Mouse (Mus musculus) lung, embryonic 14.5 days (tissue): ENCODE measurements around the gene Got1. TPM values are rescaled to one million over a fixed set of nuclear protein-coding genes. Genes with fewer than 3 reads are reported as not detected.
"Not testable (repeated sequence)": the region's sequence is repeated elsewhere in the genome, so short reads cannot be mapped to it uniquely, and the experiment has no call there.

ENCODE experiments used
- ATAC-seq: fragments of 200-750 bp; cut with Nextera tagmentation; 2 replicates; pipeline ENCODE4 v1.8.0; 2017; ENCODE audit warnings: mild to moderate bottlenecking, moderate TSS enrichment, moderate library complexity; ENCODE audit not compliant: insufficient read depth
- DNase-seq: peaks from one replicate; pipeline ENCODE4 v3.0.0-alpha.2; 2015
- H3K27ac ChIP-seq: fragments of 300-500 bp; sonication (generic); 2 replicates; pipeline ENCODE4 v1.5.1; 2014; ENCODE audit warnings: low read depth, mild to moderate bottlenecking, moderate library complexity
- H3K27me3 ChIP-seq: fragments of 300-500 bp; sonication (generic); 2 replicates; pipeline ENCODE4 v1.6.1; 2014; ENCODE audit warnings: low read length, control low read depth; ENCODE audit not compliant: insufficient read depth
- H3K36me3 ChIP-seq: fragments of 300-500 bp; sonication (generic); 2 replicates; pipeline ENCODE4 v1.6.1; 2014; ENCODE audit warnings: control low read depth; ENCODE audit not compliant: insufficient read depth
- H3K4me1 ChIP-seq: fragments of 300-500 bp; sonication (generic); 2 replicates; pipeline ENCODE4 v1.6.1; 2014; ENCODE audit warnings: antibody characterized with exemption, control low read depth; ENCODE audit not compliant: insufficient read depth
- H3K4me2 ChIP-seq: fragments of 300-500 bp; sonication (generic); 2 replicates; pipeline ENCODE4 v1.6.1; 2014; ENCODE audit warnings: mild to moderate bottlenecking
- H3K4me3 ChIP-seq: fragments of 300-500 bp; sonication (generic); 2 replicates; pipeline ENCODE4 v1.5.1; 2014; ENCODE audit warnings: low read depth, low read length
- H3K9ac ChIP-seq: fragments of 300-500 bp; sonication (generic); 2 replicates; pipeline ENCODE4 v1.6.1; 2014
- H3K9me3 ChIP-seq: fragments of 300-500 bp; sonication (generic); 2 replicates; pipeline ENCODE4 v1.6.1; 2016; ENCODE audit warnings: low read depth, low read length, control low read depth
- CTCF ChIP-seq: IDR thresholded peaks from 2 replicates; pipeline ENCODE4 v1.5.1; 2016; ENCODE audit warnings: antibody characterized with exemption, low read depth
- WGBS: fragments of 180-500 bp; shearing (Covaris S2); extraction: QIAGEN DNeasy Blood & Tissue Kit; methylation state at CpG from one replicate; pipeline ENCODE4 v1.1.7; 2014; 5-methylcytosine and 5-hydroxymethylcytosine counted together
- polyA plus RNA-seq: library from polyadenylated mRNA; unstranded; fragments of >200 nt; fragmentation: Nextera tagmentation; extraction: Ambion mirVana; gene quantifications from 2 replicates; pipeline ENCODE4 v1.2.1, GENCODE M21; 2014

Gene Got1
- polyA plus RNA-seq, 1 experiment from 2014 or later = 19.5 TPM

DNA sequence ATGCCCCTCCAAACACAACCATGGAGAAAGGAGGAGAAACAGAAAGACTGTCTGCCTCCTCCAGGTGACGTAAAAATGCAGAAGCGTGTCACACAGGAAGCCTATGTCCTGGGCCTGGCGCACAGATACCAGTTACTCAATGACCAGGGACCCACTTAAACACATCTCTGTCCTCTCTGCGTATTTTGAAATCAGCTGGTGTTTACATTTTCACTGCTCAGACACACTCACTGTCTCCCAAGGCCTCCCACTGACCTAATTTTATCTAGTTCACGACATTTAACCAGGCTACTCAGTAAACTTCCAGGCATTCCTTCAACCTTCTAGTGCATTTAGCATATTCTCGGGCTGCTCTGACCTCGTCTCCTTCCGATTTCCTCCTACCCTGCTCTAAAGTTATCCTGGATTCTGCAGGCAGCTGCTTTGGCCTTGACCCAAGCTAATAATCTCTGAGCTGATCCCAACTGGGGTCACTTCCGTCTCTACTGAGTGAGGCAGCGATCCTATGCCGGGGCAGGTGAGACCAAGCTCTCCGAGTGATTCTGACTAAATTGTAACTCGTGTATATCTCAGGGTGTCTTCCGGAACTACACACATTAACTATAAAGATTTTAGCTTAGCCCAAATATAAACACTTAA lies 7.9 kb downstream of the Got1 start:
- DNase-seq = no peak
- Histone ChIP-seq H3K4me2 (no peak overlapping the region), H3K9ac (no peak overlapping the region)

DNA sequence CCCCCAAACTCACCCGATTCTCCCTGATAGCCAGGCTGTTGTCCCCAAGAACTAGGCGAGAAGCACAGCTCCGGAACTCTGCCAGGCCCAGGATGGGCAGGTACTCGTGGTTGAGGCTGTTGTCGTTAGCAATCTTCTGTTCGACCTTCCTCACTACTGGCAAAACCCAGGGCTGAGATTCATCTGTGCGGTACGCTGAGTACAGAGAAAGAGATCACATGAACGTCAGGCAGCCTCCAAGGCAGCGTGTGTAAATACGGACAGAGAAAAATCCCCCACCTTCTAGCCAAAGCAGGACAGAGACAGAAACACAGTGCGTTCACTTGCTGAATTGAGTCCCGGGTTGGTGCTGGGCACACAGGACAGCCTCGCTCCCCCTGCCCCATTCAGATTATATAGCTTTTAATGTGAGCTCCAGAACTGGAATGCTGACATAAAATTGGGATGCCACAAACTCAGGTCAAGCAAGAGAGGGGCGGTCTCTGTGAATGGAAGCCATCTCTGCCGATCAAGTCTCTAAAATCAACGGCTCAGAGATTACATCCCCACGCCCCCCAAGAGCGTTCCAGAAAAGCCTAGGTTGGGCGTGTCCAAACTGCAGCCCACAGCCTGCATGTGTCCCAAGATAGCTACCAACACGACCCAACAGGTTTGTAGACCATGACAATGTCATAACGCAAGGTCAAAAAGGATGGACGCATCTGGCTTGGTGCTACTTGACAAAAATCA lies 8.6 kb downstream of the Got1 start:
- no peak for DNase-seq

More for the DNA sequence above, 7.9 kb downstream of the Got1 start:
- 56% methylated on average over 14 of the region's 14 CpGs for WGBS
- Histone ChIP-seq H3K27ac (no peak overlapping the region), H3K36me3 (peaks cover 16% of the 10 kb centered on the region), H3K4me3 (no peak overlapping the region), H3K27me3 (no peaks in the 10 kb centered on the region), H3K9me3 (no peaks in the 10 kb centered on the region), H3K4me1 (no peaks in the 10 kb centered on the region; the same call in 1 of the 2 replicates)
- ATAC-seq = no peak
- TF ChIP-seq CTCF = no peak

DNA sequence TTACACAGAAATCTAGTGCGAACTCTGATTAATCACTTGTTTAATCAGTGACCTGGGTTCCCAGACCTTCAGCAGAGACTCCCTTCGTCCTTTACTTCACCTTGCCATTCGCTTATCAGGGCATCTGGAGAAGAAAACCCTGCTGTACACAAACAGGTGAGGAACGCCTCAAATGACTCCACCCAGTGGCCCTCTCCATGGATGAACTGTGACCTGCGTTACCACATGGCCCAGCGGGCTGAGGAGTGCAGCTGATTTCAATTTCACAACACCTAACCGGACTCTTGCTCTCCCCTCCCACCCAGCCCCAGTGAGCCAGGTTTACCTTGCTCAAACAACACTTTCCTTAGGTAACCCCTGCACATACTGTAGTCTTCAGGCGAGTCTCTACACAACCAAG lies 10.5 kb downstream of the Got1 start:
- Histone ChIP-seq H3K4me2 (no peak overlapping the region), H3K4me1 (no peaks in the 10 kb centered on the region; the same call in 1 of the 2 replicates), H3K27ac (no peak overlapping the region), H3K36me3 (peaks cover 20% of the 10 kb centered on the region), H3K4me3 (no peak overlapping the region), H3K9ac (no peak overlapping the region), H3K9me3 (no peaks in the 10 kb centered on the region), H3K27me3 (no peaks in the 10 kb centered on the region)
- no peak for TF ChIP-seq CTCF
- WGBS = 87% methylated on average over 8 of the region's 8 CpGs
- ATAC-seq (no peak), DNase-seq (no peak)

More for the DNA sequence above, 8.6 kb downstream of the Got1 start:
- no peak overlapping the region for H3K9ac ChIP-seq
- no peak overlapping the region for H3K4me2 ChIP-seq
- no peaks in the 10 kb centered on the region for H3K27me3 ChIP-seq
- WGBS = 89% methylated on average over 23 of the region's 23 CpGs
- H3K9me3 ChIP-seq = no peaks in the 10 kb centered on the region
- no peak for ATAC-seq
- peaks cover 20% of the 10 kb centered on the region for H3K36me3 ChIP-seq
- no peak for TF ChIP-seq CTCF
- no peak overlapping the region for H3K27ac ChIP-seq
- H3K4me1 ChIP-seq = no peaks in the 10 kb centered on the region; the same call in 1 of the 2 replicates
- H3K4me3 ChIP-seq = no peak overlapping the region

DNA sequence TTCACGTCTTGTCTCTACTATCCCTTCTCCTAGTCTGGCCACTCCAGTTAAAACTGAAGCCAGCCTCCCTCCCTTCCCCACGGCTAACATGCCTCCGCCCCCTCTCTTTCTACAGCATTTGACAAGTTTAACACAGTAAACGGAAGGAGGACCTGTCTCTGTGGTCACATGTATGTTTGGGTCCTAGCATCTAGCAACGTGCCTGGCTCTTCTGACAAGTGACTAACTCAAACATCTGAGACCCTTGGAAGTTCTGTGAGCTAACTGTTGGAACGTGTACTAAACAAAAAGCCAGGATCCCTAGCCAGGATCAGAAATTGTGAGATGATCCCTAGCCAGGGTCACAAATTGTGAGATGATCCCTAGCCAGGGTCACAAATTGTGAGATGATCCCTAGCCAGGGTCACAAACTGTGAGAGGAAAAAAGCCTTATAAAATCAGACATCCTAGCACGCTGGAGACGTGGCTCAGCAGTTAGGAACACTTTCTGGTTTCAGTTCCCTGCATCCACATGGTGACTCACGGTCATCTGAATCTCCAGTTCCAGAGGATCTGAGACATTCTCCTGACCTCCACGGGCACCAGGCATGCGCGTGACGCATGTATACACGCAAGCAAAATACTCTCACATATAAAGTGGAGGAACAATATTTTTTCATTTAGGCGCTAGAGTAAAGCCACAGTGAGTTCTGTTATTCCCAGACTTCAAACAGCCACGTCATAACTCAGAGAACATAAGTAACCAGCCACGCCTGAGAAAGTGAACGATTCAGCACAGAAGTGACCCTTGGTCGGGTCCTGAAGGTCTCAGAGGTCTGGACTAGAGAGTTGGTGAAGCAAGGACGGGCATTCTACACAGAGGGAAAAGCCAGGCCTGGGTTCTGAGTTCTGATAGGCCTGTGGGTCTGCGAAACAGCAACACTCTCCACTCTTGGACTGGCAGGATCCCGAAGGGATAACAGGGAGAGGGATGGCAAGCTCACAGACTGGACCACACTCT lies 12.5 kb downstream of the Got1 start:
- H3K4me1 ChIP-seq = no peaks in the 10 kb centered on the region; the same call in 1 of the 2 replicates
- H3K4me3 ChIP-seq = no peak overlapping the region
- H3K27me3 ChIP-seq = no peaks in the 10 kb centered on the region
- no peak overlapping the region for H3K27ac ChIP-seq
- TF ChIP-seq CTCF = no peak
- H3K9me3 ChIP-seq = no peaks in the 10 kb centered on the region
- no peak overlapping the region for H3K9ac ChIP-seq
- DNase-seq (no peak), ATAC-seq (no peak)
- H3K36me3 ChIP-seq = peaks cover 21% of the 10 kb centered on the region
- no peak overlapping the region for H3K4me2 ChIP-seq
- WGBS = 75% methylated on average over 22 of the region's 22 CpGs

DNA sequence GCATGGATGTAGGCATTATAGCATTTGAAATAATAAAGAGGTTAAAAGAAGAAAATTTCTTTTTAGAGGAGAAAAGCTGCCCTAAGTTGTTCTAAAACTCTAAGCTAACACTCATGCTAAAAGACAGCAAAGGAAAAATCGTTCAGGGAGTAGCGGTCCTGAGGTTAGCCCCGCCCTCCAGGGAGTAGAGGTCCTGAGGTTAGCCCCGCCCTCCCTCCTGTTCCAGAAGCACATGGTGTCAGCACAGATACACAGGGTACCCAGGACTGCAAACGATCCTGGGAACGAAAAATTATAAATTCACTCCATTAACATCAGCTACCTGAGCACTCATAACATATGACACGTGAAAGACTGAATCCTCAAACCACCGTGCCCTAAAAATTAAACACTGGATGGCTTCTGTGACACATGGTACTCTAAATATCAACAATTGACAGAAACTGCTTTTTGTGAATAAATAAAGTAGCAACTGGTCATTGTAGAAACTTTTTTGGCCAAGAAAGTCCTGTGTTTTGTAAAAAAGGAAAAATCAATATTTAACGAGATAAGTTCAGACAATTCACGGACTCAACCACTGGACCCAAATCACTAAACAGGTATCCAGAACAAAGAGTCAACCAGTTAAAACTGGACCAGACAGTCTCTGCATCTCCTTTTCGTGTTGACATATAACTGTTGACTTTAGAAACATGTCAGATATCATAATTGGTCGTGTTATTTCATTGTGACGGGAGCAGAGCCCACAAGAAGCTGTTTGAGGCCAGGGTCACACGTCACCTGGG lies 13.8 kb downstream of the Got1 start:
- ATAC-seq (no peak), DNase-seq (no peak)
- no peaks in the 10 kb centered on the region for H3K9me3 ChIP-seq
- no peaks in the 10 kb centered on the region for H3K4me1 ChIP-seq
- no peaks in the 10 kb centered on the region for H3K27me3 ChIP-seq
- H3K36me3 ChIP-seq = peaks cover 28% of the 10 kb centered on the region
- H3K4me3 ChIP-seq = no peak overlapping the region
- no peak overlapping the region for H3K9ac ChIP-seq
- H3K4me2 ChIP-seq = no peak overlapping the region
- 84% methylated on average over 14 of the region's 14 CpGs for WGBS
- H3K27ac ChIP-seq = no peak overlapping the region
- no peak for TF ChIP-seq CTCF

DNA sequence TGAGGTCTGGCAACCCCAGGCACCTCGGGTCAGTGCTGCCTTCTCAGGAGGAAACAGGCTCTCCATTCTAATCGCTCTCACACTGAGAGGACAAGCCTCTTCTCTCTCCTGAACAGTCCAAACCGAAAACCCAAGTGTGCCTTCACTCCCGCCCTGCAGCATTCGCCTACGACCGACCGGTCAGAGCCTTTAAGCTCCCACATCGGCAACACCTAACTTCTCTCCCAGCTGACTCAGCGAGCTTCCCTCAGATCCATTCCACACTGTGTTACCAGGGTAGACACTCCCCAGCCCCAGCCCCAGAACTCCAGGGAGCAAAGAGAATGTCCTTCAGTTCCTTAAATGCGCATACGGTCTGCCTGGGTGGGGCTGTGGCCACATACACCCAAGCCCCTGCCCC lies 19.0 kb downstream of the Got1 start:
- no peak overlapping the region for H3K4me3 ChIP-seq
- TF ChIP-seq CTCF = no peak
- H3K4me1 ChIP-seq = no peaks in the 10 kb centered on the region
- no peak overlapping the region for H3K9ac ChIP-seq
- no peak overlapping the region for H3K4me2 ChIP-seq
- peaks cover 36% of the 10 kb centered on the region for H3K36me3 ChIP-seq
- no peak overlapping the region for H3K27ac ChIP-seq
- H3K27me3 ChIP-seq = no peaks in the 10 kb centered on the region
- WGBS = 89% methylated on average over 12 of the region's 12 CpGs
- DNase-seq (no peak), ATAC-seq (no peak)
- no peaks in the 10 kb centered on the region for H3K9me3 ChIP-seq

DNA sequence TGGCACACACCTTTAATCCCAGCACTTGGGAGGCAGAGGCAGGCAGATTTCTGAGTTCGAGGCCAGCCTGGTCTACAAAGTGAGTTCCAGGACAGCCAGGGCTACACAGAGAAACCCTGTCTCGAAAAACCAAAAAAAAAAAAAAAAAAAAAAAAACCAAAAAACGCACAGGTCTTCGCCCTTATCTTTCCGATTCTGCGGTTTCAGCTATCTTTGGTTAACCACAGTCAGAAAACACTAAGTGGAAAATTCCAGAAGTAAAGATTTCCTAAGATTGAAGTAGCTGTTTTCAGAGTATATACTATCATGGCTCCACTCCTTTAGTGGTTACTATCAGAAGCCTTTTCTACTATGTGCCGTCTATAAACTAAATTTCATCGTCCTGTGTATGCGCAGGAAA lies 20.8 kb downstream of the Got1 start:
- not testable (repeated sequence) for H3K27ac ChIP-seq, H3K4me3 ChIP-seq, H3K9me3 ChIP-seq, H3K4me1 ChIP-seq, H3K9ac ChIP-seq, H3K27me3 ChIP-seq, ATAC-seq, H3K4me2 ChIP-seq, DNase-seq
- H3K36me3 ChIP-seq = peaks cover 44% of the 10 kb centered on the region
- WGBS = 94% methylated on average over 7 of the region's 9 CpGs
